Mouse (Mus musculus) adrenal gland, postnatal 14 days (tissue): Measurements from ENCODE around the gene Wfdc8. TPM values are rescaled to one million over a fixed set of nuclear protein-coding genes. Genes with fewer than 3 reads are reported as not detected.

Experiments
- DNase-seq: peaks from one replicate; pipeline ENCODE4 v3.0.0; 2021; ENCODE audit warnings: mixed read lengths
- total RNA-seq: library from RNA; stranded (reverse); gene quantifications from 2 replicates; pipeline ENCODE4 v1.2.3, GENCODE M21; 2021

The Wfdc8 gene
- total RNA-seq, 1 experiment from 2014 or later = not detected

- peak; percentile 33 for DNase-seq
Measured at GRCm38 (mm10) chr2:164562391-164563188, 50.8 kb downstream of the Wfdc8 start, which contains the start of gene Wfdc2. Gene Wfdc2, plus strand, starts transcription at chr2:164562413.

GRCm38 (mm10) chr2:164560106-164560505, 53.3 kb downstream of the Wfdc8 start:
- DNase-seq = peak; percentile 55

GRCm38 (mm10) chr2:164558991-164559645, 54.3 kb downstream of the Wfdc8 start:
- no peak for DNase-seq

GRCm38 (mm10) chr2:164558426-164558825, 55.0 kb downstream of the Wfdc8 start:
- no peak for DNase-seq

- no peak for DNase-seq
Measured at GRCm38 (mm10) chr2:164551502-164551901, 61.9 kb downstream of the Wfdc8 start.

- DNase-seq = no peak
Measured at GRCm38 (mm10) chr2:164550895-164551269, 62.5 kb downstream of the Wfdc8 start.

- no peak for DNase-seq
Measured at GRCm38 (mm10) chr2:164549963-164550894, 63.2 kb downstream of the Wfdc8 start.

GRCm38 (mm10) chr2:164549338-164549737, 64.1 kb downstream of the Wfdc8 start:
- no peak for DNase-seq

Other genes with a start within 250 kb of the Wfdc8 start
- 9.2 and 9.3 TPM in 2 replicates for gene Slpi, start 224.5 kb downstream of the Wfdc8 start, total RNA-seq
- not detected in 2 replicates for gene Rbpjl, start 210.5 kb downstream of the Wfdc8 start, total RNA-seq
- 1.7 and 2.3 TPM in 2 replicates for gene Matn4, start 208.5 kb downstream of the Wfdc8 start, total RNA-seq
- 153 and 208 TPM in 2 replicates for gene Sdc4, start 169.7 kb downstream of the Wfdc8 start, total RNA-seq
- 31.2 and 34.2 TPM in 2 replicates for gene Sys1, start 156.7 kb downstream of the Wfdc8 start, total RNA-seq
- gene Gm20458, start 152.7 kb downstream of the Wfdc8 start, total RNA-seq = 0.82 and 5.9 TPM in 2 replicates
- gene Trp53tg5, start 139.9 kb downstream of the Wfdc8 start, total RNA-seq = not detected in 2 replicates
- 10.0 and 13.8 TPM in 2 replicates for gene Dbndd2, start 127.5 kb downstream of the Wfdc8 start, total RNA-seq
- 85.2 and 89.0 TPM in 2 replicates for gene Pigt, start 116.1 kb downstream of the Wfdc8 start, total RNA-seq
- gene Wfdc2, start 51.2 kb downstream of the Wfdc8 start, total RNA-seq = 2.1 TPM in 1 of 2 replicates, not detected in the other
- not detected in 2 replicates for gene Spint3, start 40.2 kb downstream of the Wfdc8 start, total RNA-seq
- gene Wfdc6a, start 28.2 kb downstream of the Wfdc8 start, total RNA-seq = 0.49 and 1.2 TPM in 2 replicates
- not detected in 2 replicates for gene Eppin, start 20.0 kb downstream of the Wfdc8 start, total RNA-seq
- gene Wfdc6b, start 104 bp downstream of the Wfdc8 start, total RNA-seq = not detected in 2 replicates
- gene Wfdc16, start 25.2 kb upstream of the Wfdc8 start, total RNA-seq = not detected in 2 replicates
- gene Wfdc10, start 42.4 kb upstream of the Wfdc8 start, total RNA-seq = not detected in 2 replicates
- gene Wfdc9, start 43.0 kb upstream of the Wfdc8 start, total RNA-seq = not detected in 2 replicates
- not detected in 2 replicates for gene Wfdc11, start 60.5 kb upstream of the Wfdc8 start, total RNA-seq
- not detected in 2 replicates for gene Wfdc13, start 71.5 kb upstream of the Wfdc8 start, total RNA-seq
- not detected in 2 replicates for gene Spint4, start 84.9 kb upstream of the Wfdc8 start, total RNA-seq
- gene Spint5, start 101.7 kb upstream of the Wfdc8 start, total RNA-seq = not detected in 2 replicates
- gene Wfdc3, start 132.3 kb upstream of the Wfdc8 start, total RNA-seq = 0.59 TPM in 1 of 2 replicates, not detected in the other
- 39.6 and 47.3 TPM in 2 replicates for gene Dnttip1, start 132.4 kb upstream of the Wfdc8 start, total RNA-seq
- gene Ube2c, start 156.3 kb upstream of the Wfdc8 start, total RNA-seq = 32.1 and 36.0 TPM in 2 replicates
- 1.0 TPM in 1 of 2 replicates, not detected in the other for gene Tnnc2, start 166.3 kb upstream of the Wfdc8 start, total RNA-seq
- 35.7 and 46.2 TPM in 2 replicates for gene Snx21, start 172.2 kb upstream of the Wfdc8 start, total RNA-seq
- 25.7 and 28.9 TPM in 2 replicates for gene Acot8, start 191.3 kb upstream of the Wfdc8 start, total RNA-seq
- gene Zswim3, start 191.5 kb upstream of the Wfdc8 start, total RNA-seq = 4.9 and 5.1 TPM in 2 replicates
- gene Zswim1, start 209.1 kb upstream of the Wfdc8 start, total RNA-seq = 7.0 and 8.9 TPM in 2 replicates
- not detected in 2 replicates for gene Spata25, start 214.9 kb upstream of the Wfdc8 start, total RNA-seq
- gene Ctsa, start 219.2 kb upstream of the Wfdc8 start, total RNA-seq = 104 and 116 TPM in 2 replicates
- 2.4 and 3.5 TPM in 2 replicates for gene Neurl2, start 219.8 kb upstream of the Wfdc8 start, total RNA-seq
- 35.4 and 36.2 TPM in 2 replicates for gene Pltp, start 244.1 kb upstream of the Wfdc8 start, total RNA-seq